ENCODE assay signal across 9 mouse cellular contexts in the genomic region with DNA sequence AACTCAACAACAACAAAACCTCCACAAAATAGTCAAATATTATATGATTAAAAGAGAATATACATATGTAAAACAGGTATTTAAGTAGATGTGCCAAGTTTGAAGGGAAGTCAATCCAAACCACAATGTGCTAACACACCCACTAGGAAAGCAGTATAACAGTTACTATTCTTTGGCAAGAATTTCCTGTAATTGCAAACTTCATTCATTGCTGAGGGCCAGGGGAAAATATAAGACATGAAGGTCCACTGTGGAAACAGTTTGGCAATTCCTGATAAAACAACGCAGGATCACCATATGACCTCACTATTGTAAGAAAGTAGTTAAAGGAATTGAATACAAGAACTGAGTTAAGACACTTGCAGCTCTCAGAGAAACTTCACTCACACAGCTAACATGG.
"Had no signal": no experiment of that assay in that cellular context is flagged by ENCODE, and none has a peak within 500 bp of the region (broad histone marks: within the 10 kb centered on the region; RNA-seq: fewer than 3 reads in every experiment).

No protein-coding gene starts in this region.

- DNase-seq: lung, adult 2 months; lung, postnatal 14 days; lung, postnatal 36 days; midbrain, embryonic 14.5 days; right cerebral cortex, postnatal 14 days; thymus, postnatal 14 days; thymus, postnatal 36 days had no signal

- ATAC-seq: lung, postnatal 0 days; midbrain, embryonic 16.5 days had no signal
